Mouse (Mus musculus) frontal cortex, adult (tissue): Measurements from ENCODE around the gene Dlgap4.

Source experiments
- ATAC-seq: cut with Nextera tagmentation; 2 replicates; pipeline ENCODE4 v1.9.2; 2017; ENCODE audit warnings: mild to moderate bottlenecking, moderate library complexity, mixed read lengths; ENCODE audit not compliant: low TSS enrichment

The Dlgap4 gene

DNA sequence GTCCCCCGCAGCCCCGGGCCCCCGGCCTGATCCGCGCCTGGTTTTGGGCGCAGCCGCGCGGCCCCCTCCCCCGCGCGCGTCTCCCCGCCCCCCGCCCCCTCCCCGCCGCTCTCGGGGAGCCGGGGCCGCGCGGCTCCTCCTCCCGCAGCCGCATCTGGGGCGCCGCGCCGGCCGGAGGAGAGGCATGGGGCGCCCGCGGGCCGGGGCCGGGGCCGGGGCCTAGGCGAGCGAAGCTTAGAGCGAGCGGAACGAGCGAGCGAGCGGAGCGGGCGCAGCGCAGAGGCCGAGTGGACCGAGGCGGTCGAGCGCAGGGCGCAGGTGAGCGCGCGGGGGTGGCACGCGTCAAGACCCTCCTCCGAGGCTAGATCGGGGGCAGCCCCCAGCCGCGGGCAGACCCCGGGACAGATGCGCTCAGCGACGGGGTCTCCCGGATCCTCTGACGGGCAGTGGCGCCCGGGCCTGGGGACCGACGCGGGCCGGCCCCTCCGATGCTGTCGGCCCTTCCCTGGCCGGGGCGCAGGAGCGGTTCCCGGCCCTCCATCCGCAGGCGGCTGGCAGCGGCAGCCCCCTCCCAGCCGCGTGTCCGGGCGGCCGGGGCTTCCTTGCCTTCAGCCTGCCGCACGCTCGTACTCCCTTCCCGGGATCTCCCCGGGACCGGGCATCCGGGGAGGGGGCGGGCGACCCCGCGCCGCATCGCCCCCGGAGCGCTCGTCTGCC, at the start of gene Dlgap4:
Dlgap4 (plus strand) TSS at position 165 of the 717 bp plus-strand sequence.
- peak; percentile 24; the same call in 1 of the 2 replicates for ATAC-seq

- ATAC-seq: no peak
Measured at GRCm38 (mm10) chr2:156566512-156566911, 47.0 kb upstream of the Dlgap4 start.

GRCm38 (mm10) chr2:156568647-156569046, 44.9 kb upstream of the Dlgap4 start:
- no peak for ATAC-seq

- no peak for ATAC-seq
Measured at GRCm38 (mm10) chr2:156569261-156569660, 44.2 kb upstream of the Dlgap4 start.

GRCm38 (mm10) chr2:156571521-156571920, 42.0 kb upstream of the Dlgap4 start:
- ATAC-seq: no peak

DNA sequence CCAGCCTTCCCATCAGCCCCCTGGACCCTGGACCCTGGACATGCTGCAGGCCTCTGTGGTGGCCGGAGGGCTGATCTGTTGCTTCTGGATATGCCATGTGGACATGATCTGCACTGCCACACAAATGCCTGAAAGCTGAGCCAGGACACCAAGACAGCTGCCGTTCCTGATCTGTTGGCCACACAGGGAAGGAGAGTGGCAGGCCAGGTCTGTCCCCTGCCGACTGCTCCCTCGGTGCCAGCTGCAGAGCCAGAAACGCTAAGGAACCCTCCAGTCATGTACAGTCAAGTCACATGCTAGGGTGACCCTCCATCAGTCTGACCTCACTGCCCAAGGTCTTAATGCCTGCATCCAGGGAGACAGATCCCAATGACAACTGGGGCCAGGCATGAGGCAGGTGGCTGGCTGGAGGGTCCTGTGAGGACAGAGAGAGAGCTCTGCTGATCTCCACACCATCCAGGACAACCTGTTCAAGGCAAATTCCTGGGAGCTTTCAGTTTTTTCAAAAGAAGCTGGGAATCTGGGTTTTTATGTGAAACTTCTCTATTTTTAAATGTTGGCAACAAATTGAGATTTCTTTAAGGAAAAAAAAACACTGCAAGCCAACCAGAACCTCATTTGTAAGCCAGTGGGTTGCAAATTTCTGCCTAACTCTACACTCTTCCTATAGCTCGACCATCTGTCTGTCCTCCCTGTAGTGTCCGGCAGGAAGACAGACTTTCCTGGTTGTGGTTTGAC, 36.5 kb upstream of the Dlgap4 start:
- ATAC-seq: peak; percentile 22; the same call in 1 of the 2 replicates

GRCm38 (mm10) chr2:156580507-156580906, 33.0 kb upstream of the Dlgap4 start:
- ATAC-seq: no peak

DNA sequence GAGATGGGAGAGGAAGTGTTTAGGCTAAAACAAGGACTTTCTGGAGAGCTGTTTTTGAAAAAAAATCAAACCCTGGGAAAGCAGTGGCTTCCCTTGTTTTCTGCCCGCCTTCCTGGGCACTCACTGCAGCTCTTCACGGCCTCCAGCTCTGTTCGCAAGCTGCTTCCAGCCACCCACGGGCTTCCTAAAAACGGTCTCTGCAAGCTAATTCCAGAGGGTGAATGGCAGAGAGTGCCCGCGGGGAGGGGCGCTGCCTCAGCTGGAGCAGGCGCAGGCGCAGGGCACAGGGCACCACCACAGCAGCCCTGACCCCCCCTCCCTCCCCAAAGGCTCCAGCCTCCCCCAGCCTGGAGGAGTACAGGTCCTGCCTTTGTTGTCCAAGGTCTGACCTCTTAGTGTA, 32.3 kb upstream of the Dlgap4 start:
- ATAC-seq: peak; percentile 79

DNA sequence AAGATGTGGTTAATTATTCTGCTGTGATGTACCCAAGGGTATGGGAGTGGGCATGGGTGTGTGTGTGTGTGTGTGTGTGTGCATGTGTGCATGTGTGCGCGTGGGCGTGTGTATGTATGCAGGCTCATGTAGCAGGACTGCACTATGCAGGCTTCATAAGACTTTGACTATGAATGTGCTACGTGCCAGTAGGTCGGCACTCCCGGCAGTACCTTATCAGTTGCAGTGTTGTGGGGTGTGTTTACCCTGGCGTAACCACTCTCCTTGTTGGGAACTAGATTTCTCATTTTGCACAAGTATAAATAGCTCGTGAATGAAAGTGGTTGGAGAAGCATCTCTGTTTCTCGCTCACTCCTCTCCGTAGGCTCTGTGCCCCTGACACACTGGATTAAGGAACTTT, 30.6 kb upstream of the Dlgap4 start:
- ATAC-seq: no peak

DNA sequence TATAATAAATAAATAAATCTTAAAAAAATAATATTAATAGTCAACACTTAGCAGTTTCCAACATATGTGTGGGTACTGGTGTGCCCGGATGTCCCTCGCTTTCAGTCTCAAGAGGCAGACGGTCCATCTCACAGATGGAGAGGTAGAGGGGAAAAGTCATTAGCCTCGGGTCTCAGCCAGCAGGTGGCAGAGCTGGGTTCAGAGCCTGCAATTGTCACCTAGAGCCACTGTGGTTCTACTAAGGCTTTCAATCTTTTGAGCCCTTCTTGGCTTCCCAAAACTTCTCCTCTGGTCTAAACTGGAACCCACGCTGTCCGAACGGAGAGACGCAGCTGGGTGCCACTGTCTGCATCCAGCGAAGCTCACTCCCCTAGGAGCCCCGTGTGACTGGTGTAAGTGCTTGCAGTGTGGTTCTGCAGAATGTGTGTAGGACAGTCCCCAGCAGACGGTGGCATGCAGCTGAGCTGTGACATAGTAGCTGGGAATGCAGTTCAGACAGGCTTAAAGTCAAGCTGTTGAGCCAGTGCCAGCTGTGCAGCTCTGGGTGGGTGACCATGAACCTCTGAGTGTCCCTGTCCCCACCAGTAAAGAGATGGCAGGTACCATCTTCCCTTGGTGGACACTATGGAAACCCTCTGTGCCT, 29.2 kb upstream of the Dlgap4 start:
- ATAC-seq: no peak

DNA sequence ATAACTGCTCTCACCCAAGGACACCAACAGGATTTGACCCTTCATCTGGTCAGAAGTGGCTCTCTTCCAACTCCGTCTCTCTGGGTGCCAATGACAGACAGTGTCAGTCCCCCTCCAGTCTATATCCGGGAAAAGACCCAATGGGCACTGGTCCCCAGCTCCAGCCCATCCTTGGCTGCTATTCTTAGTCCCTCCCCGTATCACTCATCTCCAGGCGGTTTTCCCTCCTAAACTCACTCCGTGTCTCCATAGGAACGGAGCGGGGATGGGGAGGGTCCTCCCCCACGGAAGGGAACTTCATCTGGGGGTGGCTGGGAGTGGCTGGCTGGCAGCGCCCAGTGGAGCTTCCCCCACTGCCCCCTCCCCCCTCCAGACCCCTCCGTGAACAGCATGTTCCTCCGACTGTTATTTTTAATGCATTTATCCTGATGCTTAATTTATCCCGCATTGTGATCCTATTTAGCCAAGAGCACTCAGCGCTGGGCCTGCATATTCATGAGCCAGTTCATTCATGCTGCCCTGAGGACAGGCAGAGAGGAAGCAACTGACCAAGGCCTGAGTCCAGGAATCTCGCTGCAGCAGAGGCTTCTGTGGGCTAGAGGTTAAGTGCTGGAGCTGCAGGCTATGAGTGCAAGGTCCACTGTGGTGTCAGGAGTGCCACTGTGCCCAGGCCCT, 28.6 kb upstream of the Dlgap4 start:
- ATAC-seq: peak; percentile 17; the same call in 1 of the 2 replicates

DNA sequence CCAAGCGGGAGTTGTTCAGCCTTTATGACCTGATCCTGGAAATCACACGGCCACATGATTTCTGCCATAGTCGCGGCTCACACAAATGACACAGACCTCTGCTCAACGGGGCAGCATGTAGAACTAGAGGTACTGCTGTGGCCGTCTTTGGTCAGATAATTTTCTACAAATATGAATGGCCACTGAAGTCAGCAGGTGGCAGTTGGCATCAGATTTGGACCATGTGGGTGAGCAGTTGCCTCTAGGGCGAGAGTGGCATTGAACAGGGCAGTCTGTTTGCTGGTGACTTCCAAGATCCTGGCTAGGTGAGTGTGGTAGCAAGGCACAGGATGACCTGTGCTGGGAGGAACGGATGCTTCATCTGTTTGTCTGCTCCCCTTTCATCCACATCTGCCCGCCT, 24.0 kb upstream of the Dlgap4 start:
- ATAC-seq: no peak

GRCm38 (mm10) chr2:156594987-156595490, 18.5 kb upstream of the Dlgap4 start:
- no peak for ATAC-seq

DNA sequence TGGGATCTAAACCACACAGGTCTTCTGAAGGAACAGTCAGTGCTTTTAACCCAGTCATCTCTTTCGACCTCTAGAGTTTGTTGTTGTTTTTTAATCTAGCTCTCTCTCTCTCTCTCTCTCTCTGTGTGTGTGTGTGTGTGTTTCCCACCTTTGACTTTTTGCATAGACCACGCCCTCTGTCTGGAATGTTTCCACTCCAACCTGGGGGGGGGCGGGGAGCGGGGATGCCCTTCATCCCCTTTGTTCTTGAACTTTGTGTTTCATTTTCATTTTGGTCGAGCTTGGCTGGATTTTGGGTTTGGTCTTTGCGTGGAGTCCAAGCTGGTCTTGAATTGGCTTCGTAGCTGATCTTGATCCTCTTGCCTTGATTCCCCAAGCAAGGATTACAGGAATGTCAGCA, 10.9 kb upstream of the Dlgap4 start:
- ATAC-seq: no peak

GRCm38 (mm10) chr2:156603671-156604070, 9.8 kb upstream of the Dlgap4 start:
- ATAC-seq: no peak

DNA sequence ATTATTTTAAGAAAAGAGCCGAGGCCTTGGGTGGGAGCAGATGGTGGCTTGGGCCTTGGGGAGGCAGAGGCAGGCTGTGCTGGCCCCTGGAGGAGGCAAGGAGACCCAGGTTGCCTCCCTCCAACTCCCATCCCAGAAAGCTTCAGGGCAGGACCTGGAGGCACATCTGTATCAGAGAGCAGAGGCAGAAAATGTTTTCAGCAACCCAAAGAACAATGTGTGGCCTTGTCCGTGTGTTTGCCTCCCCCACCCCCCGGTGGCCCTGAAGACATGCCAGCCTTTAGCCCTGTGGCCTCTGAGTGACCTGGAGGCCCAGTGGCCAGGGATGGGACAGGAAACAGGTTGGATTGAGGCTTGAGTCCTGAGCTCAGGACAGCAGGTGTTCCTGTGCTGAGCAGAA, 8.4 kb upstream of the Dlgap4 start:
- ATAC-seq: no peak

DNA sequence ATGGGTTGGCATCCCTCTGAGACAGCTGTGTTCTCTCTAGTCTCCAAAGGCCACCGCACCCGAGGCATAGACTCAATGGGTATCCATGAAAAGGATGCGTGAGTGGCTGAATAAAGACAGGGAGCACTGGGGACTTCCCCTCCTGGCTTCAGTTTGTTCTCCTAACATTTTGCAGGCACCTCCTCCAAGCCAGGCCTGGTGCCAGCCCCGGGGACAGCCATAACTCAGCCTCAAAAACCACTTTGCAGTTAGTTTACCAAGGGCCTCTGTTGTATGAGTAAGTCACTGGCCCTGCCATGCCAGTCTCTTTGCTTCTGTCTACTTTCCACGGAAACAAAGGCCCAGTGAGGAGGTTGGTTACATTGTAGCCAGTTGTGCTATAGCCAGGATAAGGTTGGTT, 7.5 kb upstream of the Dlgap4 start:
- no peak for ATAC-seq

GRCm38 (mm10) chr2:156613081-156613540, 394 bp upstream of the Dlgap4 start:
- ATAC-seq: peak; percentile 49; the same call in 1 of the 2 replicates

GRCm38 (mm10) chr2:156614258-156614556, 702 bp downstream of the Dlgap4 start:
- no peak for ATAC-seq

- ATAC-seq: peak; percentile 19
Measured at GRCm38 (mm10) chr2:156614661-156615654, 1.5 kb downstream of the Dlgap4 start.

DNA sequence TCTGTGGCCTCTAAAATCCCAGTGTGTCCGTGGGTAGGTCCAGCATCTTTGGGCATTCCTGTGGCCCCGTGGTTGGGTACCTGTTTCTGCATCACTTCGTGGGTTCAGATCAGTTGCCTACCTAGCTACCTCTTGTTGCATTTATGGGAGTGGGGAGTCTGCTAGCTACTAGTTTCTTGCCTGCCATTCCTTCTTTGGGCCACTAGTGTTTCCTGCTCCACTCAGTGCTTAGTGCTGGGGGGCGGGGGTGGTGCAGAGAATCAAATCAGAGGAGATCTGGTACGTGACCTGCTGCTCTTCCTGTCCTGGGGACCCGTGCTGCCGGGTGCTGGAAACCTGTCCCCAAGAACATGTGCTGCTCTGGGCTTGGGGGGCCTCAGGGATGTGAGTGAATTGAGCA, 3.0 kb downstream of the Dlgap4 start:
- no peak for ATAC-seq
